Mouse (Mus musculus) brain, embryonic 14.5 days (tissue): ENCODE data around the gene Ciapin1. TPM values are rescaled to one million over a fixed set of nuclear protein-coding genes. Genes with fewer than 3 reads are reported as not detected.
A peak's percentile ranks its signal among the peaks of the same experiment; 100 is the strongest.

Source experiments
- DNase-seq: peaks from one replicate; pipeline ENCODE4 v3.0.0-alpha.2; 2011; ENCODE audit warnings: low read depth
- CTCF ChIP-seq: fragments of 200-500 bp; IDR thresholded peaks from 2 replicates; pipeline ENCODE4 v1.5.1; 2012; ENCODE audit warnings: inconsistent platforms, mild to moderate bottlenecking, moderate library complexity, borderline replicate concordance; ENCODE audit not compliant: insufficient read depth, insufficient read length; ENCODE audit errors: extremely low read depth
- POLR2A ChIP-seq: fragments of 200-500 bp; IDR thresholded peaks from 2 replicates; pipeline ENCODE4 v1.6.1; 2012; ENCODE audit warnings: mild to moderate bottlenecking, inconsistent platforms, borderline replicate concordance; ENCODE audit not compliant: poor library complexity, insufficient read depth, insufficient read length, severe bottlenecking; ENCODE audit errors: extremely low read depth
- polyA plus RNA-seq: library from polyadenylated mRNA; depleted of rRNA; stranded (reverse); fragments of >200 nt; gene quantifications from 2 replicates; pipeline ENCODE4 v1.2.3, GENCODE M21; 2012; rRNA removed

Ciapin1 gene
- polyA plus RNA-seq = 81.3 and 82.0 TPM in 2 replicates

DNA sequence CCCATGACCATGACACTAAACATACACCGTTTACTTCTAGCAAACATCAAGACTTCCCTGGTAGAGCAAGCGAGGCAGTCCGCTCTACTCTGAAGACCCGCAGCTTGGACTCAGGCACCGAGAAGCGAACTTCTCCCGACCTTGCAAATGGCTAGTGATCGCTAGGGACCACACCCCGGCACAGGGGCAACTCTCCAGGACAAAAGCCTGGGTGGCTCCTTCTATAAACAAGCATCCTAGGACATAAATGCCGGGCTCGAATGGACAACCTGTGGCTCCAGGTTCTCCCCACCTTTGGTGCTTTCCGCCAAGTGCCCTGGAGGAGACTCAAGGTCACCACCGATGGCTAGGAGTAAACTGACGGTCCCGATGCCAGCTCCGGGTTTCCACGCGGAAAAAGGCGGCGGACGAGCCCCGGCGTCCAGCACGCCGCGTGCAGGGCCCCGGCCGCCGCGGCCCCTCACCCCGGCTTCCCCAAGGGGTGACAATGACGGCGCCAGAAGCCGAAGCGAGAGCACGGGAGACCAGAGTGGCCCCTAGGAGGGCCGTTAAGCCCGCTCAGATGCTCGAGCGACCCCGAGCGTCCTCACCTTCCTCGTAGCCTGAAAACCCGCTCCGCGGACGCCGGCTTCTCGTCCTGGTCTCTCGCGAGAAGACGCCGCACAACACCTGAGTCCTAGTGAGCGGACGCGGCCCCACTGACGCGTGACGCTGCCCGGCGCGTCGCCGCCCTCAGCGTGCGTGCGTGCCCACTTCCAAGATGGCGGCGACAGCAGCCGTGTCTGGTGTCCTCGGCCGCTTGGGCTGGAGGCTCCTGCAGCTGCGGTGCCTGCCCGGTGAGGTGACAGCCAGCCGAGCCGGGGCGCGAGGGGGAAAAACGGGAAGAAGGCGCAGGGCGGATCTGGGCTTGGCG is at the start of gene Ciapin1, which contains the start of gene Coq9:
Gene Ciapin1, minus strand, starts transcription at position 697 of the 913 bp plus-strand sequence.
Gene Coq9, plus strand, starts transcription at position 660 of the 913 bp plus-strand sequence.
- no peak for TF ChIP-seq CTCF
- TF ChIP-seq POLR2A = peak; percentile 78

DNA sequence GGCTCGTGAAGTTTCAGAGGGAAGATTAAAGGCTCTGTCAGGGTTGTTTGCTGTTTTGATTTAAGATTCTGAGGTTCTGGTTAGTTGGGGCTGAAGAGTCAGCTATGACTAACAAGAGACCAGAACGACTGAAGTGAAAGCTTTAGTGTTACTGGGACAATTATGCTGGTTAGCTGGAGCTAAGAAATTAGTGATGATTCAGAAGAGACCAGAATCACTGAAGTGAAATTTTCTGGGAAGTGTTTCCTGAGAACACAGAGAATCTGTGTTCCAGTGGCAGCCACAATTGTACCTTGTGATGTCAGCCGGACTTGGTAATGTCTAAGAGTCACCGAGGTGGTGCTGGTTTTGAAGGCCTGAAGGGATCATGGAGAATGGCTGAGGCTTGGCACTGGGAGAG is 42.6 kb upstream of the Ciapin1 start:
- DNase-seq = no peak
- no peak for TF ChIP-seq CTCF
- no peak for TF ChIP-seq POLR2A

More for the DNA sequence above, at the start of gene Ciapin1, which contains the start of gene Coq9:
- DNase-seq = peak; percentile 99

DNA sequence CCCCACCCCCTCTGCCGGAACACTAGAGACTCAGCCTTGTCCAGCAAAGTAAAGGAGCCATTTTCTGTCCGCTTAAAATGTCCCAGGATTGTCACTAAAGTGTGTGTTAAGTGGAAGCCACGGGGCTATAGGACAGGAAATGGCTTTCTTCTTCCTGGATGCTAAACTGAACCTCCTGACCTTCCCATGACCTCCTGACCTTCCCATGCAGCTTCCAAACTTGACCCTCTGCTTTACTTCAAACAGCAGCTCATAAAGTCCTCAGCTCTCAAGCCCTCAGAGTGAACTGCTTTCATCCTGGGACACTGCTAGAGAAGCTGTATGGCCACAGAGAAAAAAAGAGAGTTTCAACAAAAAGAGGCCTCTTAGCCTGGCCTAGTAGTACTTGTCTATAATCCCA is 38.7 kb upstream of the Ciapin1 start:
- DNase-seq = no peak
- TF ChIP-seq CTCF = no peak
- TF ChIP-seq POLR2A = no peak

DNA sequence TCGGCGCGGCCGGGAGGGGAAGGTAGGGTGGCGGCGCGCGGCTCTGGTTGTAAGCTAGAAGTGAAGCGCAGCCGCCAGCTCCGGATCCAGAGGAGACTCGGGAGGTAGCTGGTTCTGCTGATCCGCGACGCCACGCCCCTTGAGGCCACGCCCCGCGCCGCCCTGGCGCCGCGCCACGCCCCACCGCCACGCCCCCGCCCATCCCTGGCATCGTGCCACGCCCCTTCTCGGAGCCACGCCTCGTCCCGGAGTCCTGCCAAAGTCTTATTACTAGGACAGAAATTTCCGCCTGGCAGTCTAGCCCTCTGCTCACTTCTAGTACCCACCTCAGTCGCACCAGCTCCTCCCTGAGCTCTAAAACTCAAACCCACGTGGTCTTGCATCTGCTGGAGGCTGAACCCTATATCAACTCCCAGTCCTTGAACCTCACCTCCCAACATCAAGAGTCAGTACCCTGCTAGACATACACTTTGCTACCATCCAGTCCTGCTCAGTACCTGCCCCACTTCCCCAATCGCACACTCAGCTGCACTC is 38.1 kb upstream of the Ciapin1 start, which contains the start of gene Dok4:
Gene Dok4, minus strand, starts transcription at position 134 of the 534 bp plus-strand sequence.
- TF ChIP-seq CTCF (no peak), POLR2A (no peak)
- DNase-seq = peak; percentile 88

DNA sequence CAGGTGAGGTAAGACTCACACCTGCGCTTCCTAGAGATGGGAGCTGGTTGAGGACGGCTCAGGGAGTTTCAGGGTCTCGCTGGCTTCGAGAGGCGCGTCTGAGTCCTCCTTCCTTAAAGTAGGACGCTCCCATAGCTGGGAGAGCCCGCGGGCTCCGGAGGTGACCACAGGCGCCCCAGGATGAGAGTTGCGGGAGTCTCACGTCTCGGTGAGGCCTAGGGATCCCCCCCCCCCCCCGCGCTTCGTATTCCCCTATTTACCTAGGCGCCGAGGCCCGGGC is 37.7 kb upstream of the Ciapin1 start:
- no peak for TF ChIP-seq POLR2A
- TF ChIP-seq CTCF = no peak
- no peak for DNase-seq

DNA sequence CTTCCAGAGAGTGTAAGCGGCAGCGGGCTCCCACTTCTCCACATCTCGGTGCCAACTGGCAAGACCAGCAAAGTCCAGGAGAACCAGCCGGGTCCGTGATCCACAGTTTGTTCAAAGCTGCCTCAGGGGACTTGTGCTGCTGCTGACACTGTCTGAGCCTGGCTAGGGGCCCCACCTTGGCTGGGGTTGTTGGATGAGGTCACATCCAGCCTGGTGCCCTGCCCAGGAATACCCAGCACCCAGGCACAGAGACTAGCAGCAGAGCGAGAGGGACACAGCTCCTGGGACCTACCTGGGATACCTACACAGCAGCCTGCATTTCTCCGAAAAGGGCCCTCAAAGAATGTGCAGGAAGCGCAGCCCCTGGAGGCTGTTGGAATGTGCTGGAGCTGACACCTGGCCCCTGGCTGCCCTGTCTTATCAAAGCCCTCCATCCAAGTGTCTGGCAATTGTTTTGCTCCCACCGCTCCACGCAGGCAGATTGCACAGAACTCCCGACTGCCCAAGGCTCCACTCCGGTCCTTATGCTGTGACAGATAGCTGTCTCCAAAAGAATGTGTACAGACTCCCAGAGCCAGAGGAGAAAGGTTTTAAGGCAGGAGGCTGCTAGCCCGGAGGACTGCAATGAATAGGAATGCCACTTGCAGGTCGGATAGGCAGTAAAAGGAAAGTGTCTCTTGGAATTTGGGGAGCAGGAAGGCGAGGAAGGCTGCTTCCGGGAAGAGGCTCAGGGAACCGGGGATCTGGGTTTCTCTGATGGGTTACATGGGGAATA is 37.1 kb upstream of the Ciapin1 start:
- TF ChIP-seq POLR2A (no peak), CTCF (no peak)
- peak; percentile 46 for DNase-seq

DNA sequence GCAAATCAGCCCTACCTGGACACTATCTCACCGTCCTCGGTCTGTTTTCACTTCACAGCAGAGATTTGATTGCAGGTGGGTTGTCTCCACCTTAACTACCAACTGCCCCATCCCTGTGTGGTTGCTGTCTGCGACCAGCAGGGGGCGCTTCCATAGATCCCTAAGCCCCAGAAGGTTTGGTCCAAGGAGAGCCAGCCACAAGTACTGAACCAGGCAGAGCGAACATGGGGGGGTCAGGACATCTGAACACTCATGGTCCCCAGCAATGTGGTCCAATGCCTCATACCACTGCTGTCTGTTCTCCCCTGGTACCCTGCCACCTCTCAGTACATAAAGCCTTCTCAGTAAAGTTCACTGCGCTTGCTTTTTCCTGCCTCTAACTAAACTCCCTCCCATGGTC is 36.2 kb upstream of the Ciapin1 start:
- peak; percentile 71 for DNase-seq

DNA sequence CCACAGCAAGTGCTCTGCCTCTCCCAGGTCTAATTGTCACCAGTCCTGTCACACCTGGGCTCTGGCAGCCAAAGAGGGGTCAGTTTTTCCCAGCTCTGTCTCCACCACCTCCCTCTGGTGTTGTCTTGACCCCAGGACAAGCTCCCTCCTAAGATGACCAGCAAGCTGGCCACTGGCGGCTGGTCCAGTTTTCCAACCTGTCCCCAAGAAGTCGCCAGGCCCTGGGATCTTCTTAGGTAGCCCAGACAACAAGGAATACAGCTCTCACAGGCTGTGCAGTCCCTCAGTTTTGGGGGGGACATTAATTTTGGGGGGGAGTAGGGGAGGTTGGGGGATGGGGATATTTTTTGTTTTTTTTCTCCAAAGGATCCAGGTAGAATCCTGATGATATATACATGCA is 34.4 kb upstream of the Ciapin1 start:
- DNase-seq = no peak
- TF ChIP-seq CTCF (no peak), POLR2A (no peak)

More for the DNA sequence above, 36.2 kb upstream of the Ciapin1 start:
- TF ChIP-seq POLR2A (no peak), CTCF (peak; percentile 91)

DNA sequence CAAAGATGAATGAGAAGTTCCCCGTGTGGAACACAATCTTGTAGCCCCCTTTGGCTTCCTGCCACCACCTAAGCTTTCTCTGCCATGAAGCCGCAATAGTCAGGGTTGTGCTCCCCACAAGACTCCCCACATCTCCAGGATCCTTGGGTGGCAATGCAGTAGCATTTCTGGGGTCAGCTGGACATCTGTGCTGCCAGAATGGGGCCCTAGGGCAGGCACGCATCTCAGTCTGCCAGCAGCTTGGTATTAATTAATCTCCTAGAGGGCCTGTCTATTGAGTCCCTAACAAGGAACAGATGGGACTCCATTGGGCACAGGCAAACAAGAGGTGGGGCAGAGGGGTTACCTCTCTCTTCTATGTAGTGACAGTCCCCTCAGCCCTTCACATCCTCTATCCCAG is 34.0 kb upstream of the Ciapin1 start:
- DNase-seq = peak; percentile 80
- TF ChIP-seq CTCF = no peak
- no peak for TF ChIP-seq POLR2A

DNA sequence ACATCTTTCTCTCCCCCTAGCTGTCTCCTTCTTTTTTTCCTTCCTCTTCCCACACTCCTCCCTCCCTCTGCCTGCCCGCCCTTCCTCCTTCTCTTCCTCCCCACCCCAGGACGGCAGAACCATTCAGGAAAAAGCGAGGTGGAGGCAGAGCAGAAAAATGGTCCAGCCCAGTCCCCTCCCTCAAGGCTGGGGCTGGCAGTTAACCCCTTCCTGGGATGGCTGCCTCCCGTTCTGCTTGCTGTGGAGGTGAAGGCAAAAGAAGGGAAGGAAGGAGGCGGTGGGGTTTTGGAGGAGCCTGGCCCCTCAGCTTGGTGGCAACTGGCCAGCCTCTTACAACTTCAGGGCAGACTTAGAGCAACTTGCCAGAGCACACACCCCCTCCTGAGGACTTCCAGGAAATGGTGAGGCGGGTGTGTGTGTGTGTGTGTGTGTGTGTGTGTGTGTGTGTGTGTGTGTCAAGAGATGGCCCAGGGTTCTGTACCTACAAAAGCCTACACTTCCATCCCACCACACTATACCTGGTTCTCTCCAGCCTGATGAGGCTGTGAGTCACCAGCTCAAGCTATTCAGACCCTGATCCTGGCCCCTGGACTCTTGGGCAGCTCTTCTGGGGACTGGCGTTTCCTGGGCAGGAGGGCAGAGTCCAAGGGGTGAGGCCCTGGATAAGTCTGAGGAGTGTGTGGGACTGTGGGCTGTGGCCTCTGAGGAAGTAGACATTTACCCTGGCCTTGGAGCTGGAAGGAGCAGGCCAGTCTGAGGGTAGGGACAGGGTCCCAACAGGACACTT is 33.1 kb upstream of the Ciapin1 start:
- no peak for TF ChIP-seq CTCF
- peak; percentile 28; the same call in 1 of the 2 replicates for TF ChIP-seq POLR2A
- DNase-seq = peak; percentile 97
